Mouse (Mus musculus): Measurements from ENCODE around the gene Vwa8.

DNA sequence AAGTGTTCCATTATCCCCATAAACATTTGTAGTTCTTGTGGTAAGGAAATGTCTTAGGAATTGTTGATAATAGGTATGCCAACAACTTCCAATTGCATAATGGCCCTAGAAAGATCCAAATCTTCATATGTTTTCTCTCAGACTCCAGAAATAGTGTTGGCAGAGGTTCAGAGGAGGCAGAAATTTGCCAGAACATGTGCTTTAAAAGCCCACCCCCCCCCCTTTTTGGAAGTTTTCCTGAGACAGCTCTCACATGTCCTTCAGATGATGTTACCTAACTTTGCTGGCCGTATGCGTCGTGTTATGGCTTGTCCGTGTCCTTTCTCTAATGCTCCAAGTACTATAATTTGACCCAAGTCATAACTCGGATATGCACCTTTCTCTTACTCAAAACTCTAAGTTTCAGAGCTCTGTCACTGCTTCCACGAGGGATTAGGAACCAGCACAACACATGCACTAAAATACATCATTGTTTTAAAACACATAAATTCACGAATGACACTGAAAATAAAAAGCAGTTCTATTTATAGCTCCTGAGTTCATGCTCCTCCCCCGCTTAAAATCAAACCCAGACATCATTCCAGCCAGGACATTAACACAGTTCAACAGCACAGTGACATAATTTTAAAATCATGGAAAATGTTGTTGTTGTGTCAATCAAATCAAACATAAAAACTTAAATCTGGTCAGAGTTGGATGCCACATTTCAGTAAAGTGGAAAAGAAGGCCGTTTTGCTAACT, 227.9 kb downstream of the Vwa8 start:
- TF ChIP-seq POLR2A (IDR thresholded peaks at IDR 0.05; ENCODE audit: control insufficient read depth, extremely low read depth, insufficient read depth, low read length, poor library complexity) = no peak
- TF ChIP-seq CTCF (IDR thresholded peaks at IDR 0.05; ENCODE audit: borderline replicate concordance, control insufficient read depth, extremely low read depth, insufficient read depth, low read length, poor library complexity) = no peak
